Mouse (Mus musculus): ENCODE results near the gene Cklf.
A peak's percentile ranks its signal among the peaks of the same experiment; 100 is the strongest.
"Not testable (repeated sequence)": the region's sequence is repeated elsewhere in the genome, so short reads cannot be mapped to it uniquely, and the experiment has no call there.

Cklf gene

DNA sequence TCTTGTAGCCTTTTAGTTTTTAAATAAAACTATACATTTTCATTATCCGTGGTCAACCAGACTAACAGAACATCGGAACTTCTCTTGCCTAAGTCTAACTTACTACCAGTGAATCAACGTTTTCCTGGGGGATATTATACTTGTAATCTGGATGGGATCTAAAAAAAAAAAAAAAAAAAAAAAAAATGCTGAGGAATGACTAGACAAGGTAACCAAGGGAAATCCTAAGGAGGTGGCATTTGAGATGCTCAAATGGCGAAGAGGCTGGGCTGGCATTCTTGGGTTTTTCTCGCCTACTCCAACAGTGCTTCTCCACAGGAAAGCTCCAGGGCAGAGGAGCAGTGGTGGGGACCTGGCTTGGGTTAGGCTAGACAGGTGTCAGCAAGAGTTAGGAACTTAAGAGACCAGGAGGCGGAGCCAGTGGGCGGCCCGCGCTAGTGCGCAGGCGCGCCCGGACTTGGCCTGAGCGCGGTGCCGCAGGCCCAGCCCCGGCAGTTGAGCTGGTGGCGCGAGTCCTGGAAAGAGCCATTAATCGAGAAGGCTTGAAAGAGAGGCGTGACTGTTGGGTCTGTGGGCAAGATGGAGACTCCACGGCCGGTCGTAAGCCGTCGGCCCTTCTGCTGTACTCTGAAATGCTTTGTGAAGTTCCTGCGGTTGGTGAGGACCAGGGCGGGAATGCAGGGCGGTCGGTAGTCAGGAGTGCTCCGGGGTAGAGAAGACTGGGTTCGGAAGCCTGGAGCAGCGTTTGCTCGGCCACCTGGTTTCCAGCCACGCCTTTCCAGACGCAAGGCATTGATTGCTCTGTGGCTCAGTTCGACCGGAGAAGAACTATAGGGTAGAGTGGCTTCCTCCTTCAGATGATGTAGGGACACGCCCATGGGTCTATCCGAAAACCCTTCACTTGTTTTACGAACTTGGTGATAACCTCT lies at the start of gene Cklf:
Gene Cklf (plus strand): TSS at position 423 of the 929 bp plus-strand sequence.
- DNase-seq (ENCODE audit: low read depth) = peak; percentile 80

DNA sequence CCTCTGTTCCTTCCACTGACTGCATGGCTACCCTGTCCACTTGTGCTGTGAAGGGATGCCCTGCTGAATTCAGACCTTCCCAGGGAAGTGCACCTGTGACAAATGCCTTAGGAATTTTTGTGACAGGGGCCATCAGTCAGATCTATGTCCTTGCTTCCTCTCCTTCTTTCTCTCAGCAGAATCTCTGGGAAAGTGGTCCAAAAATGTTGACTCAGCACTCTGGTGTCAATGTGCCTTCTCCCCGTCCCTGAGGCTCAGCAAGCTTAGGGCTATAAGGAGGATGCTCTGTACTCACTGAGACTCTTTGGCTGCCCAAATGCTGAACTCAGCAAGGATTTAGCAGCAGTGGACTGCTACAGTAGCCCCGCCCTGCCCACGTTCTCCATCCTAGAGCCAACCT lies 49.0 kb upstream of the Cklf start:
- DNase-seq (ENCODE audit: low read depth) = no peak

DNA sequence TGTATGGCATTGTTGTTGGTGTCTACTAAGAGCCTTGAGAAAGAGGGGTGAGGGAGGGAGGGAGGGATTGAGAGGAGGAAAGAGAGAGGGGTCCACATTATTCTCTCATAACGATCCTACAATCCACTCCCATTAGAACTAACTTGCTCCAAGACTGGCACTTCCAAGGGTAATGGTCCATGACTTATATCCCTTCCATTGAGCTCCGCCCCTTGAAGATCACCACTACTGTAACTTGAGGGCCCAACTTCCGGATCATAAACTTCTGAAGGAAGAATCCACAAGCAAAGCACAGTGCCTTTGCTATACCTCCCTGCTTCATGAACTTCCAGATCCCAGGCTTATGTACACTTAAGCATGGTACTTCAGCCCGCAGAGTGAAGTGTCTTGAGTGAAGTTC lies 48.3 kb upstream of the Cklf start:
- DNase-seq (ENCODE audit: low read depth) = no peak

DNA sequence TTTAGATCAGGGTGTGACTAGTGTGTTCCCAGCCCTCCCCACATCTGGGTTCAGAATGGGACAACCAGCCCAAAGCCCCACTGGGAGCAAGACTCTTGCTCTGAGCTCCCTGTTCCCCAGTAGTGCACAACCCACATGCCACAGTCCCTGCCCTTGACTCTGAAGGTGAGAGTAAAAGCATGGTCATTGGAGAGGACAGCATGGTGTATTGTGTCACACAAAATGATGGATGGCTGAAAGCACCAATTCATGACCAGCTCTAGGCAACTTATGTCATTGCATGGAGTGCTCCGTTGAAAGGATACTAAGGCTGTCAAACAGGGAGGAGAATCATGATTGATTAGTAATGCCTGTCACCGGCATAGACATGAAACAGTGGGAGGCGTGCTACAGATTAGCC lies 45.4 kb upstream of the Cklf start:
- DNase-seq (ENCODE audit: low read depth) = no peak

DNA sequence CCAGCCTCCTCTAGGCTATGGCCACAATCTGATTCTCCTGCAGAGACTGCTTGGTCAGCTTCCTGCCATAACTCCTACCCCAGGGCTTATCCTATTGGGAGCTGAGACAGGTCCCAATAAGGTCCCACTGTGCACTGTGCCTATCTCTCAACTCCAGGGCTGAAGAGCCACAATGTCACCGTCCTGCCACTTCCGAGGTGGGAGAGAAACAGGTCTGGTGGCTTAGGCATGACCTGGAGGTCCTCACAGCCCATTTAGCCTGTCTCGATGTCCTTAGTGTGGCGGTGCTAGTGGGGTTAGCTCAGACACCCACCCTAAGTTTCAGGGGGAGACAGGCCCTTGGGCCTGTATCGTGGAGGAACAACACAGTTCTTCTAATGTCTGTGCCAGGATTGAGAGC lies 33.1 kb upstream of the Cklf start:
- no peak for DNase-seq (ENCODE audit: low read depth)

DNA sequence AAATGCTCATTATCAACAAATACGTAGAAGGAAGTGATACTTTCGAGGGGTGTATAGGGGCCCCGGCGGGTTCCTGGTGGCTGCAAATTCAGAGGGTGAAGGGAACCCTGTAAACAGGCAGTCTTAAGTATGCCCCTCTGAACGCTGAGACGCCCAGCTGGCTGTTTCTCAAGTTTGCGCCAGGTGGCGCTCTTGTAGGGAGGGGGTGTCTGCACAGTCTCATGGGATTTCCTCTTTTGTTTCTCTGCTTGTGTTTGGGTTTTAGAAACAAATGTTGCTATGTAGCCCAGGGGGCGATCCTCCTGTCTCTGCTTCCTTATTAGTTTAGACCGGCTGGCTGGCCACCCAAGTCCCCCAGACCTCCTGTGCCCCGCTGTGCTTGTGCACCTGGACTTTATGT lies 31.6 kb upstream of the Cklf start:
- no peak for DNase-seq (ENCODE audit: low read depth)

DNA sequence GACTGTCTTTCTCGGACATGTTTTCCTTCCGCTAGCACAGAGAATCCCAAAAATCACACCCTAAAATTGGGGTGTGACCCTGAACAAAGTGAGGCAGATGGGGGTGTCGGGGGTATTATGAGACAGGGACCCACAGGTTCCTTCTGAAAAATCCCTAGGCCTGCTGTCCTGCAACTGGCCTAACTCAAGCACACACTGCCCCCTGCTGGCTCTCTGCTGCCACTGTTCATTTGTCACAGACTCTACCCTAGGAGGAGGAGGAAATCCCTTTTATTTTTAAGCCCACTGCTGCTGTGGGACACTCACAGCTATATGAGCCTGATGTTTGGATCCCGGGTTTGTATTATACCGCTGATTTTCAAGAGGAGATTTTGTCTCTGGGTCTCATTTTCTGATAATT lies 30.9 kb upstream of the Cklf start:
- DNase-seq (ENCODE audit: low read depth) = peak; percentile 51

DNA sequence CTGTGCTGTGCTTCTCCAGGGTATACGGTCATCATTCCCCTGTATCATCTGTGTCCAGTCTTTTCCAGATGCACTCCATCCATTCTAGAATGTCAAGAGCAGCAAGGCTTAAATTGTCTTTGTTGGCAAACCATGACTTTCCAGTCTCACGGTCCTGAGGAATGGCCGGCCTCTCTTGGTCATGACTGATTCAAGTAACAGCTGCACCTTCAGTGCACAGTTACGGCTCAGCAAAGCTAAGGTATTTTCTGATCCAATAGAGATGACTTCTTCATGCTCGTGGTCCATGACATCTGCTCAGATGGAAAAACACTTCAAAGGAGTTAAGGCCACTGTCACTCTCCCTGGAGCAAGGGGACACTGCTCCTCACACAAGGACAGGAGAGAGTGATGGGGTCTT lies 23.6 kb upstream of the Cklf start:
- DNase-seq (ENCODE audit: low read depth) = no peak

DNA sequence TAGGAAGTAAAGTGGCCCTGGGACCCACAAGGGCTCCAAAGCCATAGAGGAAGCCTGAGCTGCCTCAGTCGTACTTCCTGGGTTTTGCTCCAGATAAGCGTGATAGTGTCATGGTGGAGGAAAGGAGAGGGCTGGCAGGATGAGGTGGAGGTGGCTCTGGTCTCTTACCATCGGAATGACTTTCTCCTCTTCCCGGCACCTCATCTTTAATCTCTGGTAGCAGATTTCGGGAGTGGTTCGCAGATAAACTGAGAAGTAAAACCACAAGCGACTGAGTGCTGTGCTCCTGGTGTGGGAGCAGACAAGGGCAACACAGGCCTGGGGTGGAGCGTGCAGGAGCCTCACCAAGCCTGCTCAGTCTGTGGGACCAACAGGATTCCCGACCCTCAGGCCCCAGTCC lies 20.3 kb upstream of the Cklf start:
- DNase-seq (ENCODE audit: low read depth) = no peak

DNA sequence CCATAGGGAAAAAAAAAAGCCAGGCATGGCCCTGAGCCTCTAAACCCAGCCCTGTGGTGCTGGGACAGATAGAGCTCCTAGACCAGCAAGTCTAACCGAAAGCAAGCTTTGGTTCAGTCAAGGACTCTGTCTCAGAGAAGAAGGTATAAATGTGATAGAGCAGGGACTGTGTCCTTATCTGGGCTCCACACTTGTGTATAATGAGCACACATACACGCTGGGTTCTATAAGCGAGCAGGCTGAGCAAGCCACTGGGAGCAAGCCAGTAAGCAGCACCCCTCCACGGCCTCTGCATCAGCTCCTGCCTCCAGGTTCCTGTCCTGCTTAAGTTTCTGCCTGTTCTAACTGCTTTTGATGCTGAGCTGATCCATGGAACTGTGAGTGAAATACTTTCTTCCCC lies 18.6 kb upstream of the Cklf start:
- no peak for DNase-seq (ENCODE audit: low read depth)

DNA sequence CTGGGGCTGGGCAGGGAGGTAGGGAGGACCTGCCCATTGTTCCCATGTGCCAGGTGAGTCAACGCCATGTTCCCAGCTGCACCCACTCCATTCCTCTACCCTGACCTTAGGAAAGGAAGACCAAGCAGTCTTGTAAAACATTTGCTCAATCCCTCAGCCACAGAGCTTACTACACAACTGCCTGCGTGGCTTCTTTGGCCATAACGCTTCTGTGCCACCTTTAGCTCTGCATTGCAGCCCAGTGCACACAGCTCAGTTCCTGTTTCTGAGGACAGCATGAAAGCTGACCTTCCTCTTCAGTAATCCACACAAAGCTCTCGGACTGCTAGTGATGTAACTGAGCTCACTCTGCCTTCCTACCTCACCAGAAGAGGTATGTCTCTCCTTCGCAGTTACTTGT lies 17.7 kb upstream of the Cklf start:
- no peak for DNase-seq (ENCODE audit: low read depth)

DNA sequence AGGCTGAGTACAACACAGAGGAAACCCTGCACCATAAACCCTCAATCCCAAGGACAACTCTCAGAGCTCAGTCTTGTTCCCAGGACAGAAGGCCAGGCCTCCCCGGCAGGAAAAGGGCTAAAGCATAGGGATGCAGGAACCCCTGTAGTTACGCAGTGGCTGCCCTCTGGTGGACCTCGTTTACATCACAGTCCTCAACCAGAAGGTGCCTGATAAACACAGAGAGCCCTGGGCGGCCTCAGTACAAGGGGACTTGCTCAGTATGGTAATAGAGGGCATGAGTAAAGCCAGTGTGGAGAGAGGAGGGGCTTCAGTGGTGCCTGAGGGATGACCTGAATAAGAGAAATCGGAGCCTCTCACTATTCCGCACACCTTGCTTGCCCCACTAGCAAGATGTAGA lies 16.1 kb upstream of the Cklf start:
- no peak for DNase-seq (ENCODE audit: low read depth)

DNA sequence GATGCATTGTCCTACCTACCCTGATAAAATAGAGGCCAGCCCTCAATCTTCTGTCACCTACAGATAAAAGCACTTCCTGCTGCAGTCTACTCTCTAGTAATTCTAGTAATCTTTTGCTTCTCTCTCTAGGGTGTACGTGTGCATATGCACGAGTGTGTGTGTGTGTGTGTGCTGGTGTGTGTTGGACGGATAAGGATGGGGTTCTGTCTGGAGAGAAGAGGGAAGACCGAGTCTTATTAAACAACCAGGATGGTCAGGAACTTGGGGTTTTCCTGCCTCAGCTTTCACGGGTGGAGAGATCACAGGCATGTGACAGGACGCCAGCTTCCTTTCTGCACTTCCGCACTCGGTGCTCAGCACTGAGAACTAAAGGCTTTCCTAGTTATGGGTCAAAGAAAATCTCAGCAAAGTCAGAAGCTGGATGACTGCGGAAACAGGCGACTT lies 11.2 kb upstream of the Cklf start:
- no peak for DNase-seq (ENCODE audit: low read depth)

DNA sequence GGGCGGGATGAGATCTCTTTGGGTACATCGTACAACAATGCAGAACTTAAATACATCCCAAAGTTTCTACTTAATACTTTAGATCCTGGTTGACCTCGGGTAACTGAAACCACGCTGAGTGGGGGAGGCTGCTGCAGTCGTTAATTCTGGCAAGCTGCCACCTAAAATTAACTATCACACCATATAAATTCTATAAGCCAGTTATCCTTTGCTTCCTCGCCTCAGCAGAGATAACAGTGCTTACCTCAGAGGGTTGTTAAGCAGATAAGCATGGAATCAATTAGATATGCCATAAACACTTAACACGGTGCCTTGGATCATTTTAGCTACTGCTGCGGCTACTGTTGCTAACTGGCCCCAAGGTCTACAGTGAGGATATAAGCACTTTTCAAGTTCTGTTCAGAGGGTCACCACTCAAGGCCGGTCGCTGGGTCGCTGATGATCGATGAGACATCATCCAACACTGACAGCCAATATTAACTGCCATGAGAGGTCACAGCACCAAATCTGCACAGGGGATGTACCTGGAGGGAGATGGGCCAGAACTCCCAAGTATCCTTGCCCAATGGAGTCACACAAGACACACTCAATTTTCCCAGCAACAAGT lies 8.5 kb upstream of the Cklf start:
- no peak for DNase-seq (ENCODE audit: low read depth)

DNA sequence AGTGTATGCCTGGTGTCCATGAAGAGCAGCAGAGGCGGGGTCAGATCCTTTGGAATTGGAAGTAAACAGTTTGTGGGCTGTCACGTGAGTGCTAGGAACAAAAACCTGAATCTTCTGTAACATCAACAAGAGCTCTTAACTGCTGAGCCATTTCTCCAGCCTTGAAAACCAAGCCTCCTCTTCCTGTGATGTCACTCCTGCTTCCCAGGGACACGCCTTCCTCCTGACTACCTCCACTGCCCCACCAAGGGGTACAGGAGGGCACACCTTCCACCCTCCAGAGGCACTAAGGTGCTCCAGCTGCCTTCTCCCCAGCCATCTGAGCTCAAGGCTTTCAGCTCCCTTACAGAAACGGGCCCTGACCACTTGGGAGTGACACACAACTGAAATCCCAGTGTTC lies 4.0 kb upstream of the Cklf start:
- DNase-seq (ENCODE audit: low read depth) = no peak

DNA sequence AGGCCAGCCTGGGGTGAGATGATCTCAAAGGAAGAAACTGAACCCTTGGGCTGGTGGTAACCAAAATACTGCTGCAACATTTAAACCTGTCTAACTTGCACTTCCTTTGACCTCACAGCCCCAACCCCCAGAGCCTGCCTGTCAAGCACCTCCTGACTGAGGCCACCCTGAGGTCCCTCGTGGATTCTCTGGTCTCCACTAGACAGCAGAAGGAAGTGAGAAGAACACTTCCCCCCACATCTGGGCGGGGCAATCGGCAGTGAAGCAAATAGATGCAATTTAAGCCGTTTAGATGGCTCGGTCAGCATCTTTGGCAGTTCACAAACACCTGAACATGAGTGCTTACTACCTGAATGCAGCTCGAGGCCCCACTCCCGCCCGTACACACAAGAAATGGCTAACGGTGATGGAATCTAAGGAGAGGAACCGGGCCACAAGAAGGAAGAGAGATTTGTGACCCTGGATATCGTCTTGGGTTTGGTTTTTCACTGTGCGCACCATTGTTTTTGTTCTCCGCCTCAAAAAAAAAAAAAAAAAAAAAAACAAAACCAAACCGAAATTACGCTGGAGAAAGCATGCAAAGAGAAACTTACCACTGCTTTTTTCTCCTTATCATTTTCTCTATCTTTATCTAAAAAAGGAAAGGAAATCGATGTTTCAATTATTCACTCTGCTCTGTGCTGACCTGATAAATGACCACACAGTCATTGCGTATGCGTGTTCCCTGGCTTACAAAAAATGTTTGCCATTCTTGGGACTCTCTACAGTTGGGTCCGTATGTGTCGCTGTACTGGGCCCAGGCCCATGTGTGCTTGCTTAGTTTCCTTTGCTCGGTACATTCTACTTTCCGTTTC lies 3.4 kb upstream of the Cklf start:
- no peak for DNase-seq (ENCODE audit: low read depth)

DNA sequence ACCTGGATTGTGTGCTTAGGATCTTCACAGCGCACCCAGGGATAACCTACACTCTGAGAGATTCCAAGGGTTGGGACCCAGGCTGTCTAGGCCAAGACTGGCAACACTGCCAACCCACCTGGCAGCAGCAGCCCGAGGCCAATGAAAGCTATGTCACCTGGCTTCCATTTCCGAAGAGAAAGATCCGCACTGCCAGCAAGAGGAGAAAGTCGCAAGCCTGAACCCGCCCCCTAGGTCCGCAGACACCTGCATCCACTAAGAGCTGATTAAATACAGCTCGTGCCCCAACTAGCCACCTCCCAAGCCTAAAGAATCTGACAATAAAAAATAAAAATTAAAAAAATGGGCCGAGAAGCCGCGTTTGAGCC lies 2.8 kb upstream of the Cklf start:
- no peak for DNase-seq (ENCODE audit: low read depth)

DNA sequence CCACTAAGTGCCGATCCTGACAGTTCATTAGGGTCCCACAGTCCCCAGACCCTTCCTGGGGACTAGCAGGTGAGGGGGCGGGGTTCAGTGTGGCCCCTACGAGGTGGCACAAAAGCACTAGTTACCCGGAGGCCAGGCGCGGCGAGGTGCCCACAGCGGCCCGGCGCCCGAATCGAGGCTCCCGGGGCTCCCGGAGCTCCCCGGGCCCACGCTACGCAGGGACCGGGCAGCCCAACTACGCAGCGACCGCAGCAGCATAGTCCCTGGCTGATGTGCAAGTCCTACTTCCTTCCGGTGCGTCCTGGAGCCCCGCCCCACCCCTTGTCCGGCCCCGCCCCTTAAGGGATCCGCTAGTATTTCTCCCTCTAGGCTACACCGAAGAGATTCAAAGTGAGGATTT lies 2.4 kb upstream of the Cklf start, which contains the start of gene Tk2:
Gene Tk2 (minus strand): TSS at position 283 of the 400 bp plus-strand sequence.
- DNase-seq (ENCODE audit: low read depth) = peak; percentile 64

DNA sequence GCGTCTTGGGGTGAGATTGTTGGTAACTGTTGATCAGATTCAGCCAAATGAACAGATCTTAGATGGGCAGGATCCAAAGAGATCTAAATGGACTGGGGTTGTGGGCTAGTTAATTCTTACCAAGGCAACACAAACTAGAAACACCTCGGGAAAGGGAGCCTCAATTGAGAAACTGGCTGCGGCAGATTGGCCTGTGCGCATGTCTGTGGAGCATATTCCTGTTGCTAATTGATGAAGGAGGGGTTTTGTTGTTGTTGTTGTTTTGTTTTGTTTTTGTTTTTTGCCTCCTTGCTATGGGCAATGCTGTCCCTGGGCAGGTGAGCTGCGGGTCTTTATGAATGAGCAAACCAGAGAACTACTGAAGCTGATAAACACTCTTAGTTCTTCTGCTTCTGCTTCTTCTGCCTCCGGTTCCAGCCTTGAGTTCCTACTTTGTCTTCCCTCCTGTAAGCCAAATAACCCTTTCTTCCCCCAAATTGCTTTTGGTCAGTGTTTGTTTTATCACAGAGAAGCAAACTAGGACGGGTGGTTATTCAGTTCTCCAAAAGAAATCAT lies 1.1 kb upstream of the Cklf start:
- DNase-seq (ENCODE audit: low read depth) = no peak

DNA sequence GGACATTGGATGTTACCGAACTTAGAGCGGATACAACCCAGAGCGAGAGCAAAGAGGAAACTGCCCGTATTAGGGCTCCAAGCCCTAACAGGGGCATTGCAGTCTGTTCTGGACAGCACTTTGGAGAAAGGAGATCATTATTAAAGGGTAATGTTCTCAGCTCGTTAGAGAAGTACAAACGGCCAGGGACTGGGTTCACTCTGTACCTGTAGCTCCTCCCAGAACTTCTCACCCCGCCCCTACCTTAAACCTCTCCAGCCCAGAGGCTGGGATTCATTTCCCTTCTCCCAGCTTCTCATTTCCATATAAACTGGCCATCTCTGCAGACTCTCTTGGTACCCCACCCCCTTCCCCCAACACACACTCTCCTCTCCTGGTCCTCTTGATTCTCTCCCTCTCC lies 800 bp downstream of the Cklf start:
- no peak for DNase-seq (ENCODE audit: low read depth)

DNA sequence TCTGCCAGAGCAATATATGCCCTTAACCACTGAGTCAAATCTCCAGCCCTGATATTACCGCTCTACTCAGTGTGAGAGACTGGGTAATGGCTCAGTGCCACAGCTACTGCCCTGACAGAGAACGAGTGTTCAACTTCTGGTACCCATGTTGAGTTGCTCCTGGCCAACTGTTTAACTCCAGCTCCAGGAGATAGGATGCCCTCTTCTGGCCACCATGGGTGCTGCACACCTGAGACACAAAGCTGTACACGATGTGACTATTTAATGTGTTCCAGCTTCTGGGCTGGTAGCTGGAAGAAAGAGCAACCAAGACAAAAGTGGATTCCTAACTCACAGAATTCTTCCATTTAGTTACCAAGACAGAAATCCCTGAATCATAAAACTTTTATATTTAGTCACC lies 2.4 kb downstream of the Cklf start:
- DNase-seq (ENCODE audit: low read depth) = no peak

DNA sequence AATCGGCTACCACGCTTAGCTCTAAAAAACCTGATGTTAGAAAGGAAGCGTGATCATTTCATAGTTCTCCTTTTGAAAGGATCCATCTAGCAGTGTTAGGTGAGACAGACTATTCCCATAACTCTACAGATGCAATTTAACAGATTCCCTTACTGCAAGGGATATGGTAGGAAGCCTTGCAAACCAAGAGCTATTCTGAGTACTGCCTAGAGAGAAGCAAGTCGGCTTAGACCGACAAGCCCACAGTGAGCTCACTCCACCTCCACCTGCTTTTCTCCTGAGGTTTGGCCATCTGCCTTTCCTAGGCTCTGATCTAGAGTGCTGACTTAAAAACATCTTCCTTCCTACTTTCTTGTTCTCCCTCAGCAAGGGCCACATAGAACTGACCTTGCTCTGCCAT lies 11.1 kb downstream of the Cklf start:
- DNase-seq (ENCODE audit: low read depth) = not testable (repeated sequence)

Data from c-Kit-positive CD71-positive TER-119-negative erythroid progenitor cells, embryonic 14.5 days (primary cell).